Mouse (Mus musculus) fibroblast of lung, adult 2 months (primary cell): ENCODE results near the gene Trpd52l3.
"Not testable (repeated sequence)": the region's sequence is repeated elsewhere in the genome, so short reads cannot be mapped to it uniquely, and the experiment has no call there.

ENCODE experiments used
- DNase-seq: peaks from one replicate; pipeline ENCODE4 v3.0.0-alpha.2; 2011; ENCODE audit warnings: low read depth

The Trpd52l3 gene

GRCm38 (mm10) chr19:30003621-30004020, at the start of gene Trpd52l3:
Trpd52l3 (plus strand) TSS chr19:30003790.
- DNase-seq = no peak

- no peak for DNase-seq
Measured at GRCm38 (mm10) chr19:29953833-29954232, 49.8 kb upstream of the Trpd52l3 start.

- no peak for DNase-seq
Measured at GRCm38 (mm10) chr19:29955454-29955853, 48.1 kb upstream of the Trpd52l3 start.

- DNase-seq = no peak
Measured at GRCm38 (mm10) chr19:29960906-29961305, 42.7 kb upstream of the Trpd52l3 start.

GRCm38 (mm10) chr19:29961842-29962241, 41.7 kb upstream of the Trpd52l3 start:
- no peak for DNase-seq

- DNase-seq = no peak
Measured at GRCm38 (mm10) chr19:29963598-29964092, 39.9 kb upstream of the Trpd52l3 start.

- DNase-seq = no peak
Measured at GRCm38 (mm10) chr19:29967960-29968359, 35.6 kb upstream of the Trpd52l3 start.

GRCm38 (mm10) chr19:29973396-29973795, 30.2 kb upstream of the Trpd52l3 start:
- no peak for DNase-seq

GRCm38 (mm10) chr19:29978847-29979246, 24.7 kb upstream of the Trpd52l3 start:
- no peak for DNase-seq

- DNase-seq = no peak
Measured at GRCm38 (mm10) chr19:29979452-29980089, 24.0 kb upstream of the Trpd52l3 start.

GRCm38 (mm10) chr19:29984208-29985005, 19.2 kb upstream of the Trpd52l3 start:
- DNase-seq = peak; percentile 55

- DNase-seq = no peak
Measured at GRCm38 (mm10) chr19:29986464-29987091, 17.0 kb upstream of the Trpd52l3 start.

GRCm38 (mm10) chr19:30000406-30001365, 2.9 kb upstream of the Trpd52l3 start:
- no peak for DNase-seq

- no peak for DNase-seq
Measured at GRCm38 (mm10) chr19:30001550-30001949, 2.0 kb upstream of the Trpd52l3 start.

- no peak for DNase-seq
Measured at GRCm38 (mm10) chr19:30006371-30006770, 2.8 kb downstream of the Trpd52l3 start.

- DNase-seq = no peak
Measured at GRCm38 (mm10) chr19:30010520-30011296, 7.1 kb downstream of the Trpd52l3 start.

GRCm38 (mm10) chr19:30014331-30014730, 10.7 kb downstream of the Trpd52l3 start:
- no peak for DNase-seq

GRCm38 (mm10) chr19:30016156-30016555, 12.6 kb downstream of the Trpd52l3 start:
- DNase-seq = no peak

GRCm38 (mm10) chr19:30023419-30023818, 19.8 kb downstream of the Trpd52l3 start:
- DNase-seq = not testable (repeated sequence)

GRCm38 (mm10) chr19:30029002-30029710, 25.6 kb downstream of the Trpd52l3 start:
- no peak for DNase-seq
